Mouse (Mus musculus) liver, embryonic 14.5 days (tissue): ENCODE results near the gene Capn2.

Experiments
- CTCF ChIP-seq: IDR thresholded peaks from 2 replicates; pipeline ENCODE4 v1.5.1; 2016; ENCODE audit warnings: antibody characterized with exemption, low read depth, control low read depth
- EP300 ChIP-seq: IDR thresholded peaks from 2 replicates; pipeline ENCODE4 v1.6.1; 2016; ENCODE audit warnings: antibody characterized with exemption, low read depth

GRCm38 (mm10) chr1:182512901-182513410 lies 4.5 kb downstream of the Capn2 start:
- TF ChIP-seq EP300 (no peak), CTCF (no peak)
